Mouse (Mus musculus) MN1 (cell line): ENCODE results near the gene Slc22a20.
A peak's percentile ranks its signal among the peaks of the same experiment; 100 is the strongest.

Experiments used
- DNase-seq: peaks from one replicate; pipeline ENCODE4 v3.0.0-alpha.2; 2016; ENCODE audit warnings: low spot score

Slc22a20 gene

GRCm38 (mm10) chr19:5924713-5925093, 61.2 kb downstream of the Slc22a20 start, which contains the start of gene Cdc42ep2:
Gene Cdc42ep2, minus strand, starts transcription at chr19:5924816.
- peak; percentile 88 for DNase-seq

GRCm38 (mm10) chr19:5923990-5924712, 61.8 kb downstream of the Slc22a20 start:
- peak; percentile 84 for DNase-seq

DNA sequence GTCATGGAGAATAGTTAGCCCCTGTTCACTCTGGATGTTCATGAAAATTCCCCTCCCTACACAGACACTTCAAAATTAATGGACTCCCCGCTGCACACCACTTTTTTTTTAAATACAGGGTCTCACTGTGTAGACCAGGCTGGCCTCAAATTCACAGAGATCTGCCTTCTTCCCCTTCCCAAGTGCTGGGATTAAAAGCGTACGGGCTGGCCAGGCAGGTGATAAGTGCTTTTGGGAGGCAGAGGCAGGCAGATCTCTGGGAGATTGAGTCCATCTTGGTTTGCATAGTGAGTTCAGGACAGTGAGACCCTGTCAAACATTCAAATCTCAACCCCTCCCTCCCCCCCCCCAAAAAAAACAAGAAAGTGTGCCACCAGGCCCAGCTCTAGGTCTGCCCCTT, 63.0 kb downstream of the Slc22a20 start:
- DNase-seq: no peak

- DNase-seq: no peak
Measured at GRCm38 (mm10) chr19:5922119-5922942, 63.6 kb downstream of the Slc22a20 start.

- DNase-seq: no peak
Measured at GRCm38 (mm10) chr19:5921715-5922114, 64.2 kb downstream of the Slc22a20 start.
